Mouse (Mus musculus) midbrain, embryonic 11.5 days (tissue): ENCODE measurements around the gene Oosp2. TPM values are rescaled to one million over a fixed set of nuclear protein-coding genes. Genes with fewer than 3 reads are reported as not detected.

Experiments
- ATAC-seq: fragments of 200-750 bp; cut with Nextera tagmentation; 2 replicates; pipeline ENCODE4 v1.8.0; 2017; ENCODE audit warnings: moderate TSS enrichment, moderate library complexity; ENCODE audit not compliant: low FRiP score
- DNase-seq: peaks from one replicate; pipeline ENCODE4 v3.0.0; 2015; ENCODE audit warnings: low spot score; ENCODE audit errors: missing footprints
- H3K27ac ChIP-seq: fragments of 300-500 bp; sonication (generic); 2 replicates; pipeline ENCODE4 v1.5.1; 2014; ENCODE audit warnings: low read depth, low read length
- H3K27me3 ChIP-seq: fragments of 300-500 bp; sonication (generic); 2 replicates; pipeline ENCODE4 v1.6.1; 2014; ENCODE audit warnings: mild to moderate bottlenecking, low read length, moderate library complexity, mixed read lengths; ENCODE audit not compliant: control insufficient read depth, insufficient read depth
- H3K36me3 ChIP-seq: fragments of 300-500 bp; sonication (generic); 2 replicates; pipeline ENCODE4 v1.6.1; 2014; ENCODE audit warnings: mild to moderate bottlenecking, low read length, moderate library complexity, mixed read lengths; ENCODE audit not compliant: control insufficient read depth, insufficient read depth
- H3K4me1 ChIP-seq: fragments of 300-500 bp; sonication (generic); 2 replicates; pipeline ENCODE4 v1.6.1; 2014; ENCODE audit warnings: low read length; ENCODE audit not compliant: control insufficient read depth, insufficient read depth
- H3K4me2 ChIP-seq: fragments of 300-500 bp; sonication (generic); 2 replicates; pipeline ENCODE4 v1.6.1; 2014; ENCODE audit warnings: mild to moderate bottlenecking, moderate library complexity
- H3K4me3 ChIP-seq: fragments of 300-500 bp; sonication (generic); 2 replicates; pipeline ENCODE4 v1.5.1; 2014; ENCODE audit warnings: low read depth, low read length
- H3K9ac ChIP-seq: fragments of 300-500 bp; sonication (generic); 2 replicates; pipeline ENCODE4 v1.6.1; 2014; ENCODE audit warnings: low read length
- H3K9me3 ChIP-seq: fragments of 300-500 bp; sonication (generic); 2 replicates; pipeline ENCODE4 v1.6.1; 2016; ENCODE audit warnings: low read length; ENCODE audit not compliant: control insufficient read depth
- WGBS: fragments of 180-500 bp; shearing (Covaris S2); extraction: QIAGEN DNeasy Blood & Tissue Kit; methylation state at CpG from one replicate; pipeline ENCODE4 v1.1.7; 2014; 5-methylcytosine and 5-hydroxymethylcytosine counted together
- polyA plus RNA-seq: library from polyadenylated mRNA; unstranded; fragments of >200 nt; fragmentation: Nextera tagmentation; extraction: Ambion mirVana; gene quantifications from 2 replicates; pipeline ENCODE4 v1.2.1, GENCODE M21; 2014

The Oosp2 gene
- polyA plus RNA-seq, 1 experiment from 2014 or later = not detected

DNA sequence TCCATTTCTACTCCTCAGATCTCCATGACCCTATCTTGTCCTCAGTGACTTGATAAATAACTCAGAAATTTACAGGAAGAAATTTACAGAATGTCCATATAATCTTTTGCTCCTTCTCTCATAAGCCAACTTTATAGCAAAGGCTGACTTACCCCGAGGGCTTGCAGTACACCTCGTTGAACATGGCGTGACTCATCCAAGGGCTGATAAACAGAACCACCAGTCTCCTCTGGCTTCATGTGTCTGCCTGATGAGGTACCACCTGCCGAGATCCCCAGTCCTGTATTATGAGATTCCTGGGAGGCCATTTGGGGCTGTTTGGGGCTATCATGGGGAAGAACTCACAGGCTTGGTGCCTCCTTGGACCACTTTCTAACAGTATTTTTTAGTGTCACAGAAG lies 21.3 kb downstream of the Oosp2 start:
- DNase-seq (no peak), ATAC-seq (no peak)
- no peaks in the 10 kb centered on the region for H3K9me3 ChIP-seq
- no peaks in the 10 kb centered on the region for H3K27me3 ChIP-seq
- H3K4me3 ChIP-seq = no peak overlapping the region
- H3K9ac ChIP-seq = no peak overlapping the region
- no peaks in the 10 kb centered on the region for H3K36me3 ChIP-seq
- H3K27ac ChIP-seq = no peak overlapping the region
- H3K4me1 ChIP-seq = no peaks in the 10 kb centered on the region
- 84% methylated on average over 4 of the region's 4 CpGs for WGBS
- H3K4me2 ChIP-seq = no peak overlapping the region

DNA sequence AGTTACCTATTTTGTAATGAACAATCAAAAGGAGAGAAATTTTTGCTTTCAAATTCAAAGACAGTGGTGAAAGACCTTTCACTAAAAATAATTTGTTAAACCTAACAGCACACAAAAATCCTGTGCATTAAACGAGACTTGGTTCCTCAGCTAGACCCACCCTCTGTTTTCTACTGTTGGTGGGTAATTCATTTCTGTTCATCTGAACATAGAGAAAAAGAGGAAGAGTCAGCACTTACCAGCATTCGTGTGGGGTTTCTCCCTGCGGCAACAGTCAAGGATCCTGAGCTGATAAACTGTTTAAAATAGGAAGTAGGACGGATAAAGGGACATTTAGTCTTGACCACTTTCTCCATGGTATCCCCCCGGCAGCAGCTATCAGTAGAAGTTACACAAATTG lies 24.8 kb downstream of the Oosp2 start:
- Histone ChIP-seq H3K27me3 (no peaks in the 10 kb centered on the region), H3K9me3 (no peaks in the 10 kb centered on the region), H3K36me3 (no peaks in the 10 kb centered on the region), H3K9ac (no peak overlapping the region), H3K4me1 (no peaks in the 10 kb centered on the region), H3K4me3 (no peak overlapping the region), H3K27ac (no peak overlapping the region), H3K4me2 (no peak overlapping the region)
- ATAC-seq (no peak), DNase-seq (no peak)
- WGBS = 86% methylated on average over 5 of the region's 5 CpGs

DNA sequence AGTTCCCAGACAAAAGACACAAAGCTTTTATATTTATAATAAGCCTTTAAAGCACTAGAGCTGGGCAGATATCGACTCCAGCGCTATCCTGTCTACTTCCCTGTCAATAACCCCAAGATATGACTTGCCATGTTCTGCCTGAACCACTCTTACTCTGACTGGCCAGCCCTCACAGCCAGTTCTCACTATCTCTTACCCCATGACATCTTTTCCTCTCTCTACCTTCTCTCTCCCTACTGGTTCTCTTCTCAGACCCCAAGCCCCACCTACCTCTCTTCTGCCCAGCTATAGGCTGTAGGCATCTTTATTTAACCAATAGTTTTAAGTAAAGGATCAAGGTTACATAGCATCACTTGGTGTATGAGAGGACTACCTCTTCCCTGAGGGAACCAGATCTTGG lies 26.0 kb downstream of the Oosp2 start:
- Histone ChIP-seq H3K9ac (no peak overlapping the region), H3K4me2 (no peak overlapping the region), H3K9me3 (no peaks in the 10 kb centered on the region), H3K27me3 (no peaks in the 10 kb centered on the region), H3K27ac (no peak overlapping the region), H3K4me1 (no peaks in the 10 kb centered on the region), H3K4me3 (no peak overlapping the region), H3K36me3 (no peaks in the 10 kb centered on the region)
- no peak for ATAC-seq
- 84% methylated on average over 2 of the region's 2 CpGs for WGBS
- no peak for DNase-seq

DNA sequence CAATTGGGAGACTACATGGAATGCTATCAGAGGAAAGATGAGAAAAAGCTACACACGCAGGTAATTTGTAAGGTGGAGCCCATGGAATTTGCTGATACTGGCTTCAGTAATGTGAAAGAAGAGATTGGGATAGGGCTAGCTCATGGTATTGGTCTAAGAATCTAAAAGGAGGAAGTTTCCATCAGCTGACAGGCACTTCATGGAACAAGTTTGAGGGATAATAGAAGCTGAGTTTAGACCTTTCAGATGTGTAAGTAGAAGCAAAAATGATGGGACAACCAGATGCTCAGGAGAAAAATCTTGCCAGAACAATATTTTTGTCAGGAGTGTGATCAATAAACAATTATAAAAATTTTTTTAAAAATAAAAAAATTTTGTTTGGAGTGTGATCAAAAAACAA lies 26.6 kb downstream of the Oosp2 start:
- Histone ChIP-seq H3K27me3 (no peaks in the 10 kb centered on the region), H3K27ac (no peak overlapping the region), H3K4me2 (no peak overlapping the region), H3K9me3 (no peaks in the 10 kb centered on the region), H3K4me3 (no peak overlapping the region), H3K36me3 (no peaks in the 10 kb centered on the region), H3K4me1 (no peaks in the 10 kb centered on the region), H3K9ac (no peak overlapping the region)
- WGBS = 91% methylated on average over 1 of the region's 1 CpGs
- DNase-seq = no peak
- ATAC-seq = no peak

DNA sequence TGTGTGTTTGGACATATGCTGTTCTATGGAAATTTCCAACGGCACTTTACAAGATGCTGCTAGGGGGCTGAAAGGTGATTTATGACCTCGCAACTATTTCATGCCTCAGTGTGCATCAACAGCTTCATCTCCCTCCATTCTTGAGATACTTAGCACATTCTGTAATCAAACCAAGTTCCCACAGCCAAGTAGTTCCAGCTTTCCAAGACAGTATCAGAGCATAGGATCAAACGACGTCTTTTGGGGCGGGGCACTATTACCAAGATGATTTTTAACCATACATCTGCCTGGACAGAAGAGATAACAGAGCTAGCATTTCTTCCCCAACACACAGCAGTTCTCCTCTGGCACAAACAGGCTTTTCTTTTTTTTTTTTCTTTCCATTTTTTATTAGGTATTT lies 35.1 kb downstream of the Oosp2 start:
- ATAC-seq = no peak
- Histone ChIP-seq H3K36me3 (no peaks in the 10 kb centered on the region), H3K4me3 (no peak overlapping the region), H3K9me3 (no peaks in the 10 kb centered on the region), H3K27ac (no peak overlapping the region), H3K4me1 (no peaks in the 10 kb centered on the region), H3K9ac (no peak overlapping the region), H3K4me2 (no peak overlapping the region), H3K27me3 (no peaks in the 10 kb centered on the region)
- DNase-seq = no peak
- WGBS = 90% methylated on average over 5 of the region's 5 CpGs

DNA sequence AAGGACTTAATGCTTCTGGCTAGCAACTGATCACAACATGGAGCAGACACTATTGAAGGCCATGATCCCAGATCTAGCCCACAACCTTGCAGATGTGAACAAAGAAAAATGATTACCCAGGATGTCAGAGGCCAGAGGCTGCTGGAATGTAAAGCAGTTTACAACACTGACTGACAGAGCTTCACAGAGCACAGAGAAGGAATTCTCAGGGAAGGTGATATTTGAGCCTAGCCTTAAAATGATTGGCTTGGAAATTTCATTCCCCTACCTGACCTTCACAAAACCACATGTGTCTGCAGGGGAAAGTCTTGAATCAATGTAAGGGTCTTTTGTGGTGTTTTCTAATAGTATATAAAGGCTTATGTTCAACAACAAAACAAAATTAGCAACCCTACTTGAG lies 35.6 kb downstream of the Oosp2 start:
- H3K36me3 ChIP-seq = no peaks in the 10 kb centered on the region
- ATAC-seq = no peak
- no peak overlapping the region for H3K4me3 ChIP-seq
- no peak overlapping the region for H3K4me2 ChIP-seq
- no peaks in the 10 kb centered on the region for H3K27me3 ChIP-seq
- H3K9me3 ChIP-seq = no peaks in the 10 kb centered on the region
- H3K9ac ChIP-seq = no peak overlapping the region
- no peak for DNase-seq
- no peak overlapping the region for H3K27ac ChIP-seq
- H3K4me1 ChIP-seq = no peaks in the 10 kb centered on the region

DNA sequence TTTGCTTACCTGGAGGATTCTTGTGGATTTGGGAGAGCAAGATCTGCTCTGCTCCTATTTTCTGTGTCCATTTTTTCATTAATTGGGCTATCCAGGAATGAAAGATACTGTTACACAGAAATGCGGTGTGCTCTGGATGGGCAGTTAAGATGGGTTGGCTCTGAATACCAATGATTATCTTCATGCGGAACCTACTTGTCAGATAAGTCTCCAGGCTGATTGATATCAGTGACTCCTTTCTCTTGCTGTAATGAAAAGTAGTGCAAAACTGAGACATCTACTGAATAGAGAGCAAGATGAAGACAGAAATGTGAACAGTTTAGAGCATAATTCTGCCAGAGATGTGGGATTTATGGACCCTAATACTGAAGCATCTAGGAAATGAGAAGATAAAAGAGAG lies 36.8 kb downstream of the Oosp2 start, which contains the start of gene Ms4a2:
Ms4a2 (minus strand) TSS at position 169 of the 400 bp plus-strand sequence.
- Histone ChIP-seq H3K4me2 (no peak within 1 kb of the TSS), H3K36me3 (no peaks in the 10 kb centered on the region), H3K27me3 (no peaks in the 10 kb centered on the region), H3K4me1 (no peaks in the 10 kb centered on the region), H3K4me3 (no peak within 1 kb of the TSS), H3K9ac (no peak within 1 kb of the TSS), H3K27ac (no peak within 1 kb of the TSS), H3K9me3 (no peaks in the 10 kb centered on the region)
- WGBS = 86% methylated on average over 2 of the region's 2 CpGs
- DNase-seq (no peak), ATAC-seq (no peak)

DNA sequence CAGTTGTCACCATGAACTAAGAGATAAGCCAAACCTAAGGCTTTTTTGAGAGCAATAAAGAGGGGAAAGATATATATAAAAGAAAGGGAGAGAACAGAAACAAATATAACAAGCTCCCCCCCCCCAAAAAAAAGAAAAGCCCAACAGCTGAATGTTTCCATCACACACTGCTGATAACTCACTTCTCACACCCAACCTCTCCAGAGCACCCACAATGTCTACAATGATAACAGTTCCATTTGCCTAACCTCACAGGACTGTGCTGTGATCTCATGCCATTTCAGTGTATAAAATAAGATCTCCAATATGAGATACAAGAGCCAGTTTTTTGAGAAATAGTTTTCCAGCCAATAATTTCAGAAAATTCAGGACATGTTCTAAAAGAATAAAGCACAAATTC lies 42.4 kb downstream of the Oosp2 start:
- ATAC-seq (no peak), DNase-seq (no peak)
- Histone ChIP-seq H3K4me2 (no peak overlapping the region), H3K9me3 (no peaks in the 10 kb centered on the region), H3K36me3 (no peaks in the 10 kb centered on the region), H3K4me1 (no peaks in the 10 kb centered on the region), H3K27ac (no peak overlapping the region), H3K4me3 (no peak overlapping the region), H3K9ac (no peak overlapping the region), H3K27me3 (no peaks in the 10 kb centered on the region)

DNA sequence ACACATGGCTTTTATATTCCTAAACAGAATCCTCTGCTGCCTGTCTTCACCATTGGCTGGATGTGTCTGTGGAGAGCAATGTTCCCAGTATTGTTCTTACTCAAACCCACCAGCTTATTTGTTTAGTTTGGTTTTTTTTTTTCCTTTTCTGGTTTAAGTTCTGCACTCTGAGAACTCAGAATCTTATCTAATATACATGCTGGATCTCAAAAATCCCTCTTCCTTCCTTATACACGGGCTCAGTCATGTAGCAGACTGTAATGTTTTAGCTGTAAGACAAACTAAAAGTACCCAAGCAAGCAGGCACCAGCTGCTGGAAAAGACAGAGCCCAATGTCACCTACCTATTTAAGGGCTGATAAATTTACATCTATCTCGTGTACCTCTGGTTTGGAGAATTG lies 45.6 kb downstream of the Oosp2 start:
- no peaks in the 10 kb centered on the region for H3K4me1 ChIP-seq
- no peaks in the 10 kb centered on the region for H3K27me3 ChIP-seq
- WGBS = 75% methylated on average over 2 of the region's 2 CpGs
- no peak for DNase-seq
- no peak overlapping the region for H3K27ac ChIP-seq
- no peak for ATAC-seq
- H3K36me3 ChIP-seq = no peaks in the 10 kb centered on the region
- H3K4me2 ChIP-seq = no peak overlapping the region
- no peak overlapping the region for H3K9ac ChIP-seq
- no peaks in the 10 kb centered on the region for H3K9me3 ChIP-seq
- no peak overlapping the region for H3K4me3 ChIP-seq
